Mouse (Mus musculus) kidney, embryonic 14.5 days (tissue): ENCODE results near the gene Mrpl52. TPM values are rescaled to one million over a fixed set of nuclear protein-coding genes. Genes with fewer than 3 reads are reported as not detected.

ENCODE experiments used
- ATAC-seq: fragments of 200-750 bp; cut with Nextera tagmentation; 2 replicates; pipeline ENCODE4 v1.8.0; 2017; ENCODE audit warnings: moderate number of reproducible peaks, mild to moderate bottlenecking, moderate TSS enrichment, moderate library complexity; ENCODE audit not compliant: low FRiP score, low TSS enrichment
- H3K27ac ChIP-seq: fragments of 300-500 bp; sonication (generic); 2 replicates; pipeline ENCODE4 v1.5.1; 2014; ENCODE audit warnings: low read depth, mild to moderate bottlenecking, low read length, moderate library complexity, mixed read lengths
- H3K27me3 ChIP-seq: fragments of 300-500 bp; sonication (generic); 2 replicates; pipeline ENCODE4 v1.6.1; 2014; ENCODE audit warnings: mild to moderate bottlenecking, low read length; ENCODE audit not compliant: control insufficient read depth, insufficient read depth
- H3K36me3 ChIP-seq: fragments of 300-500 bp; sonication (generic); 2 replicates; pipeline ENCODE4 v1.6.1; 2014; ENCODE audit warnings: low read length, mixed read lengths; ENCODE audit not compliant: control insufficient read depth, insufficient read depth
- H3K4me1 ChIP-seq: fragments of 300-500 bp; sonication (generic); 2 replicates; pipeline ENCODE4 v1.6.1; 2014; ENCODE audit warnings: low read length, mixed read lengths; ENCODE audit not compliant: control insufficient read depth, insufficient read depth
- H3K4me2 ChIP-seq: fragments of 300-500 bp; sonication (generic); replicated peaks from 2 replicates; pipeline ENCODE4 v1.6.1; 2014; ENCODE audit warnings: low read depth, mild to moderate bottlenecking, low read length
- H3K4me3 ChIP-seq: fragments of 300-500 bp; sonication (generic); 2 replicates; pipeline ENCODE4 v1.5.1; 2014; ENCODE audit warnings: mild to moderate bottlenecking, low read length
- H3K9ac ChIP-seq: fragments of 300-500 bp; sonication (generic); 2 replicates; pipeline ENCODE4 v1.6.1; 2014; ENCODE audit warnings: low read depth, mild to moderate bottlenecking, low read length, moderate library complexity
- H3K9me3 ChIP-seq: fragments of 300-500 bp; sonication (generic); 2 replicates; pipeline ENCODE4 v1.6.1; 2016; ENCODE audit warnings: low read length; ENCODE audit not compliant: control insufficient read depth
- WGBS: fragments of 180-500 bp; shearing (Covaris S2); extraction: QIAGEN DNeasy Blood & Tissue Kit; methylation state at CpG from one replicate; pipeline ENCODE4 v1.1.7; 2014; 5-methylcytosine and 5-hydroxymethylcytosine counted together
- polyA plus RNA-seq: library from polyadenylated mRNA; unstranded; fragments of >200 nt; fragmentation: Nextera tagmentation; extraction: Ambion mirVana; gene quantifications from 2 replicates; pipeline ENCODE4 v1.2.1, GENCODE M21; 2014

Gene Mrpl52
- polyA plus RNA-seq, 1 experiment from 2014 or later = 269 TPM

- Histone ChIP-seq H3K27me3 (no peaks in the 10 kb centered on the region), H3K27ac (no peak overlapping the region), H3K36me3 (peaks cover 16% of the 10 kb centered on the region), H3K9me3 (no peaks in the 10 kb centered on the region), H3K4me3 (no peak overlapping the region), H3K4me1 (peaks cover 34% of the 10 kb centered on the region), H3K9ac (no peak overlapping the region), H3K4me2 (no peak overlapping the region)
- 92% methylated on average over 5 of the region's 5 CpGs for WGBS
- no peak for ATAC-seq
These were observed 1.7 kb downstream of the Mrpl52 start for GRCm38 (mm10) chr14:54428421-54428820.

GRCm38 (mm10) chr14:54429332-54430093, 2.8 kb downstream of the Mrpl52 start:
- Histone ChIP-seq H3K27ac (peak overlapping the region; percentile 98; the same call in 1 of the 2 replicates), H3K4me2 (peak overlapping the region; percentile 64; the same call in 1 of the 2 replicates), H3K27me3 (no peaks in the 10 kb centered on the region), H3K4me1 (peaks cover 45% of the 10 kb centered on the region), H3K36me3 (peaks cover 16% of the 10 kb centered on the region), H3K9ac (peak overlapping the region; percentile 99; the same call in 1 of the 2 replicates), H3K9me3 (no peaks in the 10 kb centered on the region), H3K4me3 (no peak overlapping the region)
- 42% methylated on average over 7 of the region's 7 CpGs for WGBS
- no peak for ATAC-seq

GRCm38 (mm10) chr14:54430406-54431145, 3.9 kb downstream of the Mrpl52 start:
- H3K4me2 ChIP-seq = peak overlapping the region; percentile 64
- 4% methylated on average over 18 of the region's 18 CpGs for WGBS
- H3K4me3 ChIP-seq = peak overlapping the region; percentile 93
- ATAC-seq = no peak
- peak overlapping the region; percentile 98 for H3K27ac ChIP-seq
- H3K36me3 ChIP-seq = peaks cover 18% of the 10 kb centered on the region
- H3K9ac ChIP-seq = peak overlapping the region; percentile 99
- peaks cover 46% of the 10 kb centered on the region for H3K4me1 ChIP-seq
- H3K27me3 ChIP-seq = no peaks in the 10 kb centered on the region
- no peaks in the 10 kb centered on the region for H3K9me3 ChIP-seq

GRCm38 (mm10) chr14:54431334-54432077, 4.8 kb downstream of the Mrpl52 start, which contains the start of gene Mmp14:
Mmp14 (plus strand) TSS chr14:54431612.
- H3K27me3 ChIP-seq = no peaks in the 10 kb centered on the region
- peaks cover 27% of the 10 kb centered on the region for H3K36me3 ChIP-seq
- H3K9ac ChIP-seq = peak within 1 kb of the TSS; percentile 99
- WGBS = under 1% methylated on average over 47 of the region's 49 CpGs
- peak within 1 kb of the TSS; percentile 93 for H3K4me3 ChIP-seq
- peak; percentile 54 for ATAC-seq
- H3K4me2 ChIP-seq = peak within 1 kb of the TSS; percentile 64
- no peaks in the 10 kb centered on the region for H3K9me3 ChIP-seq
- H3K27ac ChIP-seq = peak within 1 kb of the TSS; percentile 98
- H3K4me1 ChIP-seq = peaks cover 40% of the 10 kb centered on the region

- Histone ChIP-seq H3K27me3 (no peaks in the 10 kb centered on the region), H3K9me3 (no peaks in the 10 kb centered on the region), H3K4me1 (peaks cover 40% of the 10 kb centered on the region), H3K4me3 (peak overlapping the region; percentile 93), H3K9ac (peak overlapping the region; percentile 99), H3K36me3 (peaks cover 35% of the 10 kb centered on the region), H3K27ac (peak overlapping the region; percentile 98), H3K4me2 (peak overlapping the region; percentile 64)
- 2% methylated on average over 54 of the region's 54 CpGs for WGBS
- ATAC-seq = peak; percentile 48
These were observed 5.5 kb downstream of the Mrpl52 start for GRCm38 (mm10) chr14:54432078-54432836.

- peak overlapping the region; percentile 98 for H3K27ac ChIP-seq
- H3K9ac ChIP-seq = peak overlapping the region; percentile 99
- peak; percentile 22 for ATAC-seq
- no peaks in the 10 kb centered on the region for H3K9me3 ChIP-seq
- no peaks in the 10 kb centered on the region for H3K27me3 ChIP-seq
- peak overlapping the region; percentile 93 for H3K4me3 ChIP-seq
- peaks cover 42% of the 10 kb centered on the region for H3K36me3 ChIP-seq
- H3K4me1 ChIP-seq = peaks cover 36% of the 10 kb centered on the region
- peak overlapping the region; percentile 64 for H3K4me2 ChIP-seq
- WGBS = 22% methylated on average over 17 of the region's 17 CpGs
These were observed 6.4 kb downstream of the Mrpl52 start for GRCm38 (mm10) chr14:54432837-54433830.

- no peaks in the 10 kb centered on the region for H3K9me3 ChIP-seq
- H3K4me3 ChIP-seq = peak overlapping the region; percentile 93
- peak overlapping the region; percentile 37; the same call in 1 of the 2 replicates for H3K27ac ChIP-seq
- ATAC-seq = no peak
- H3K27me3 ChIP-seq = no peaks in the 10 kb centered on the region
- peaks cover 45% of the 10 kb centered on the region for H3K36me3 ChIP-seq
- peaks cover 36% of the 10 kb centered on the region for H3K4me1 ChIP-seq
- peak overlapping the region; percentile 64 for H3K4me2 ChIP-seq
- 40% methylated on average over 12 of the region's 12 CpGs for WGBS
- peak overlapping the region; percentile 99; the same call in 1 of the 2 replicates for H3K9ac ChIP-seq
These were observed 7.3 kb downstream of the Mrpl52 start for GRCm38 (mm10) chr14:54433941-54434531.
